Mouse (Mus musculus) testis, postnatal 10 days (tissue): ENCODE data around the gene Cnot1.

Source experiments
- DNase-seq: peaks from one replicate; pipeline ENCODE4 v3.0.0; 2021; ENCODE audit warnings: low spot score

Cnot1 gene

GRCm38 (mm10) chr8:95688073-95688672, 119.1 kb downstream of the Cnot1 start:
- DNase-seq: no peak

DNA sequence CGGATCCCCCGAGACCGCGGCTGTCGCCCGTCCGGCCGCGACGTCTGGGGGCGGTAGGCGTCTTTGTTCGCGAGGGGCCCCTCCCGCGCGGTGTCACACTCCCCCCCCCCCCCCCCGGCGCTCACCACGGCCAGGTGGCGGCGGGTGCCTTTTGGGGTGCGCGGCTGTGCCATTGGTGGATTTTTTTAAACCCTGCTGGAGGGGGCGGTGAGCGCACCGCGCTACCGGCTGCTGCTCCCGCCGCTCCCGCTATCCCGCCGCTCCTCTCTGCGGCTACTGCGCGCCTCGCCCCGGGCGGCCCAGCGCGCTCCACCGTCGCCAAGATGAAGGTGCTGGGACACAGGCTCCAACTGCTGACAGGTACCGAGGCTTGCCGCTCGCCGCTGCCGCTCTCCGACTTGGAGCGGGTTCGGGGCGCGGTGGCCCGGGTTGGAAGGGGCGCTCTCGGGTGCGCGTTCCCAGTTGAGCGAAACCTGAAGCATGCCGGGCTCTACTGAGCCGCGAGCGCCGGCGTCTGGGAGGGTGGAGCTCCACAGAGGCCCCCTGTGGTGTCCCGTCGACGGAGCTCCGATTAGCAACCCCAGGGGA, 129.1 kb downstream of the Cnot1 start:
- DNase-seq: peak; percentile 52

GRCm38 (mm10) chr8:95677591-95678023, 129.7 kb downstream of the Cnot1 start:
- peak; percentile 50 for DNase-seq

- DNase-seq: no peak
Measured at GRCm38 (mm10) chr8:95676631-95677030, 130.6 kb downstream of the Cnot1 start, which contains the start of gene Ndrg4. Gene Ndrg4, plus strand, starts transcription at chr8:95676980.

GRCm38 (mm10) chr8:95672811-95673210, 134.5 kb downstream of the Cnot1 start:
- no peak for DNase-seq

DNA sequence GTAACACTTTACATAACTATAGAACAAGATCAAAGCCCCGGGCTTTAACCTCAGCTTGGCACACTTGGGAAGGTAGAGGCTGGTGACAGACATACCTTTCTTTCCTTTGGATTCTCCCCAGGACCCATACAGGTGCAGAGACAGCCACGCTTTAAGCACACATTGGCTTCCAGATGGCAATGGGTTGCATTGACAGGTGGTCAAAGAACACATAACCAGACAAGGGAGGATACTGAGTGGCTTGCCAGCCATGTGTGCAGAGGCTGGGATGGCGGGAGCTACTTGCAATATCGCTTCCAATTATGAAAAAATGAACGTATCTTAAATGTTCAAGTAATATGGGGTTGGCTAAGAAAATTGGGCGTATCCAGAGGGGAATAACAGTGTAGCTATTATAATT, 135.4 kb downstream of the Cnot1 start:
- no peak for DNase-seq

DNA sequence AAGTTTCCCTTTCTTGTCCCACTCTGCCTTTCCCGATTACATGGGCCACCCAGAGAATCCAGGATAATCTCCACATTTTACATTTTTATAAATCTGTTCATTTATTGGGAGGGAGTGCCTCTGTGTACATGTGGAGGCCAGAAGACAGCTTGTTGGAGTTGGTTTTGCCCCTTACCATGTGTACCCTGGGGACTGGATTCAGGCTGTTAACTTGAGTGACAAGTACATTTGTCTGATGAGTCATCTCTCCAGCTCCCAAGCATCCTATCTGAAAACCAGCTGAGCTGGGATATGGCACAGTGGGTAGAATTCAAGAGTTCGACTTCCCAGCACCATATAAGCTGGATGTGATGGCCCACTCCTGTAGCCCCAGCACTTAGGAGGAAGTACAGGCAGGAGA, 137.3 kb downstream of the Cnot1 start:
- DNase-seq: no peak
